Mouse (Mus musculus): ENCODE results near the gene Mia. TPM values are rescaled to one million over a fixed set of nuclear protein-coding genes. Genes with fewer than 3 reads are reported as not detected.

Mia gene
- polyA plus RNA-seq, 1 experiment from 2014 or later, result 4.4 TPM

DNA sequence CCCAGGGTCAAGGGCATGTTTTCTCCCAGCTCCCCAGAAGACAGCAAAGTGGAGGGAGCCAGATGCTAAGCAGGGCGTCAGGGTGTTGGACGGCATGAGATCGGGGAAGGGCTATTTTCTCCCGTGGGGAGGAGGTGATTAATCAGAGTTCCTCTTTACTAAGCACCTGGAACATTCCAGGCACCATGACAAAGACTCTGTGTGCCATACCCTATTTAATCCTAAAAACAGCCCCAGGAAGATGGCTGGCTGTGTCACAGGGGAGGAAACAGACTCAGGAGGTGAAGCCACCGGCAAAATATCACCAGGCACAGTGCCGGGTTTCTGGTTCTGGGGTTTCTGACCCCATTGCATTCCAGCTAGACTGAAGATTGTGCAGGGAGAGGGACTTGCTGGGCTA lies 41.0 kb upstream of the Mia start:
- Histone ChIP-seq H3K27me3 (ENCODE audit: control insufficient read depth, insufficient read depth, low read length) (no peaks in the 10 kb centered on the region), H3K27ac (replicated peaks; ENCODE audit: low read depth, low read length) (no peak overlapping the region), H3K4me2 (ENCODE audit: low read depth, low read length) (no peak overlapping the region), H3K4me1 (ENCODE audit: control insufficient read depth, insufficient read depth, low read length) (no peaks in the 10 kb centered on the region; the same call in 1 of the 2 replicates), H3K9me3 (replicated peaks; ENCODE audit: control insufficient read depth, low read length) (no peaks in the 10 kb centered on the region), H3K4me3 (ENCODE audit: low read depth, low read length) (no peak overlapping the region), H3K36me3 (replicated peaks; ENCODE audit: control insufficient read depth, insufficient read depth, low read depth, low read length) (no peaks in the 10 kb centered on the region), H3K9ac (replicated peaks; ENCODE audit: low read length) (no peak overlapping the region)
- WGBS, result 81% methylated on average over 6 of the region's 6 CpGs
- no peak for ATAC-seq (replicated peaks; ENCODE audit: insufficient number of reproducible peaks, low FRiP score, low TSS enrichment, low read depth)
- no peak for DNase-seq (ENCODE audit: low spot score)

DNA sequence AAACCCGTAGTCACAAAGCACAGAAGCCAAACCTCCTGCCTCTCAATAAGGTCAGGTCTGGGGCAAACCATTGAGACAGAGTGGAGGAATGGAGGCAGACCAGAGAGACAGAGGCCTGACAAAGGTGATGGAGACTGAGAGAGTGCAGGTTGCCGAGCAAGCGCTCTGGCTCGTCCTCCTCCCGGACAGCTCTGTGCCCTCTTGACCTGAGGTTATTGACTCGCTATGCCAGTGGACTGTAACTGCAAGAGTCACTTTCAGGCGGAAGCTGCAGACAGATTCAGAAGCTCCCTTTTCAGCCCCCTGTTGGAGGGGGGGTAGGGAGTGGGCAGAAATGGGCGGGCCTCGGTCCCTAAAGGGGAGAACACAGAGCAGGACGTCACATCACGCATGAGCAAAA lies 39.0 kb upstream of the Mia start:
- Histone ChIP-seq H3K9me3 (replicated peaks; ENCODE audit: control insufficient read depth, low read length) (no peaks in the 10 kb centered on the region), H3K4me2 (ENCODE audit: low read depth, low read length) (no peak overlapping the region), H3K9ac (replicated peaks; ENCODE audit: low read length) (no peak overlapping the region), H3K27ac (replicated peaks; ENCODE audit: low read depth, low read length) (no peak overlapping the region), H3K4me1 (ENCODE audit: control insufficient read depth, insufficient read depth, low read length) (no peaks in the 10 kb centered on the region), H3K27me3 (ENCODE audit: control insufficient read depth, insufficient read depth, low read length) (no peaks in the 10 kb centered on the region), H3K4me3 (ENCODE audit: low read depth, low read length) (no peak overlapping the region), H3K36me3 (replicated peaks; ENCODE audit: control insufficient read depth, insufficient read depth, low read depth, low read length) (no peaks in the 10 kb centered on the region)
- 71% methylated on average over 11 of the region's 11 CpGs for WGBS
- ATAC-seq (replicated peaks; ENCODE audit: insufficient number of reproducible peaks, low FRiP score, low TSS enrichment, low read depth), result no peak
- DNase-seq (ENCODE audit: low spot score), result no peak

DNA sequence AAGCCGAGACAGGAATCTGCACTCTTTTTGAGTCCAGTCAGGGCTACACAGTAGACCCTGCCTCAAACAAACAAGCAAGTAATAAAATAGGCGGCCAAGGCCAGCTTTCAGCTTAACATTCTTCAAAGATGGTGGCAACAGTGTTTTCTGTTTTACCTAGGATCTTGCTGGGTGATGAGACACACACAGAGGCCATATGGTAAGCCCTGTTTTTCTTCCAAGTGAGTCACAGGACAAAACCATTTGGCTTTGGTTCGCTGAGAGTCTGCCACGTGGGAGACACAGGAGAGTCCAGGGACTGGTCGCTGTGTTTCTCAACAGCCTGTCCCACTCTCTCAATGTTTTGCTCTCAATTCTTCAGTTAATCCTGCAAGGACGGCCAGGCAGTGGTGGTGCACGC lies 37.6 kb upstream of the Mia start:
- ATAC-seq (replicated peaks; ENCODE audit: insufficient number of reproducible peaks, low FRiP score, low TSS enrichment, low read depth), result no peak
- no peak overlapping the region for H3K9ac ChIP-seq (replicated peaks; ENCODE audit: low read length)
- no peaks in the 10 kb centered on the region for H3K9me3 ChIP-seq (replicated peaks; ENCODE audit: control insufficient read depth, low read length)
- no peak overlapping the region for H3K4me3 ChIP-seq (ENCODE audit: low read depth, low read length)
- H3K4me1 ChIP-seq (ENCODE audit: control insufficient read depth, insufficient read depth, low read length), result no peaks in the 10 kb centered on the region
- WGBS, result 85% methylated on average over 7 of the region's 7 CpGs
- no peak overlapping the region for H3K27ac ChIP-seq (replicated peaks; ENCODE audit: low read depth, low read length)
- no peak overlapping the region for H3K4me2 ChIP-seq (ENCODE audit: low read depth, low read length)
- no peaks in the 10 kb centered on the region for H3K27me3 ChIP-seq (ENCODE audit: control insufficient read depth, insufficient read depth, low read length)
- no peak for DNase-seq (ENCODE audit: low spot score)
- no peaks in the 10 kb centered on the region for H3K36me3 ChIP-seq (replicated peaks; ENCODE audit: control insufficient read depth, insufficient read depth, low read depth, low read length)

DNA sequence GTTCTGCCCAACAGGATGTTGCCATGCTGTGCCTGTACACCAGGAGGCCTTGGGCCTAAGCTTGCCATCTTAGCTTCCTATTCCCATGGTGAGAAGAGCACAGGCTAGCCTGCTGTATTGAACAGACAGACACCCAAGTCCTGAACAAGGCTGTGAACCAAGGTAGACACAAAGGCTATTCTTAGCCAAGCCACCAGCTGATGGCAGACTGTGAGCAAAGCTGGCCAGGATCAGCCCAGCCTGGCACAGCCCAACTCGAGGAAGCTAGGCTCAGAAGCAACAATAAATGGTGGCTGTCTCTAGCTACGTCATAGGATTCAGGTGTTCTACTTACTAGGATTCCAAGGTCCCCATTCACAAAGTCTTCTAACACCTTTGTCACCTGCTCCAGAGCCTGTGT lies 31.7 kb upstream of the Mia start:
- Histone ChIP-seq H3K36me3 (replicated peaks; ENCODE audit: control insufficient read depth, insufficient read depth, low read depth, low read length) (peaks cover under 1% of the 10 kb centered on the region), H3K4me3 (ENCODE audit: low read depth, low read length) (no peak overlapping the region), H3K4me2 (ENCODE audit: low read depth, low read length) (no peak overlapping the region), H3K27me3 (ENCODE audit: control insufficient read depth, insufficient read depth, low read length) (no peaks in the 10 kb centered on the region), H3K4me1 (ENCODE audit: control insufficient read depth, insufficient read depth, low read length) (no peaks in the 10 kb centered on the region), H3K9ac (replicated peaks; ENCODE audit: low read length) (no peak overlapping the region), H3K9me3 (replicated peaks; ENCODE audit: control insufficient read depth, low read length) (no peaks in the 10 kb centered on the region), H3K27ac (replicated peaks; ENCODE audit: low read depth, low read length) (no peak overlapping the region)
- DNase-seq (ENCODE audit: low spot score) (no peak), ATAC-seq (replicated peaks; ENCODE audit: insufficient number of reproducible peaks, low FRiP score, low TSS enrichment, low read depth) (no peak)
- 80% methylated on average over 2 of the region's 2 CpGs for WGBS

DNA sequence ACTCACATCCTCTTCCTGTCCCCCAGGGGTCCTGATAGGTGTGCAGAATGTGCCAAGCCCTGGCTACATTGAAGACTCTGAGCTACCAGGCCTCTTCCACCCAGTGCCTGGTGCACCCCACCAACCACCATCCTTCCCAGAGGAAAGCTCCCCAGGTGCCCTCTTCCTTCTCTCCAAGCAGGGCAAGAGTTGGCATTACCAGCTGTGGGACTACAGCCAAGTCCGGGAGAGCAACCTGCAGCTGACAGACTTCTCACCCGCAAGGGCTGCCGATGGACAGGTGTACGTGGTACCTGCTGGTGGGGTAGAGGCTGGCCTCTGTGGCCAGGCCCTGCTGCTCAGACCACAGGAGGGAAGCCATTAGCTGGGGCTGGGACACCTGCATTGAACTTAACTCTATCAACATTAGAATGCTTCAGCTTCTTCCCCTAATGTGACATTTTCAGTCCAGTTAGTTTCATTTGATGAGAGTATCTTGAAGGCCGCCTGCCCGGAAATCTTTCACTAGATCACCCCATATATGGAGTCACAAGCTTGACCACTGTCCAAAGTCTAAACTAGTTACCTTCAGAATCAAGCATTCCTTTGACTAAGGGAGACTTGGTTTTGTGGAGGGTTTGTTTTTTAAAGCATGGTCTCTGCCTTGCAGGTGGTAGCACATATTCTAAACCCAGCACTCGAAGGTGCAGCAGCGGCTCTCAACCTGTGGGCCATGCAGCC lies 22.9 kb upstream of the Mia start:
- 92% methylated on average over 8 of the region's 8 CpGs for WGBS
- no peak overlapping the region for H3K27ac ChIP-seq (replicated peaks; ENCODE audit: low read depth, low read length)
- ATAC-seq (replicated peaks; ENCODE audit: insufficient number of reproducible peaks, low FRiP score, low TSS enrichment, low read depth), result no peak
- no peaks in the 10 kb centered on the region for H3K27me3 ChIP-seq (ENCODE audit: control insufficient read depth, insufficient read depth, low read length)
- peaks cover 5% of the 10 kb centered on the region for H3K36me3 ChIP-seq (replicated peaks; ENCODE audit: control insufficient read depth, insufficient read depth, low read depth, low read length)
- no peak for DNase-seq (ENCODE audit: low spot score)
- H3K9me3 ChIP-seq (replicated peaks; ENCODE audit: control insufficient read depth, low read length), result no peaks in the 10 kb centered on the region
- no peaks in the 10 kb centered on the region for H3K4me1 ChIP-seq (ENCODE audit: control insufficient read depth, insufficient read depth, low read length)
- H3K4me2 ChIP-seq (ENCODE audit: low read depth, low read length), result no peak overlapping the region
- H3K4me3 ChIP-seq (ENCODE audit: low read depth, low read length), result no peak overlapping the region
- H3K9ac ChIP-seq (replicated peaks; ENCODE audit: low read length), result no peak overlapping the region

DNA sequence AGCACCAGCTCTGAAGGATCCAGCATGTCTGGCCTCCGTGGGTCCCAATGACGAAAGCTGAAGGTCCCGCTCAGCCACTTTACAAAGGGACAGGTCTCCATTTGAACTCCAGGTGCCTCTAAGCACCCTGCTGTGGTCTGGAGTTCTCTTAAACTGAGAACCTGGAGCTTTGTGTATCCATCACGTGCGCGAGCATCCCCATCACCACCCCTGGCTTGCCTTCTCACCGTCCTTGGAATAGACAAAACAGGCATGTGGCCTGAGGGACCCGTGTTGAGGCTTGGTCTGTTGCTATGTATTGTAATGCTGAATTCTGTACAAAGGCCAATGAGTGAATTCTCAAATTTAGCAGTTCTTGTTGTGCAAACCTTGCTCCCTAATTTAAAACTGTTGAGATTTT lies 17.8 kb upstream of the Mia start:
- no peaks in the 10 kb centered on the region; the same call in 1 of the 2 replicates for H3K36me3 ChIP-seq (replicated peaks; ENCODE audit: control insufficient read depth, insufficient read depth, low read depth, low read length)

DNA sequence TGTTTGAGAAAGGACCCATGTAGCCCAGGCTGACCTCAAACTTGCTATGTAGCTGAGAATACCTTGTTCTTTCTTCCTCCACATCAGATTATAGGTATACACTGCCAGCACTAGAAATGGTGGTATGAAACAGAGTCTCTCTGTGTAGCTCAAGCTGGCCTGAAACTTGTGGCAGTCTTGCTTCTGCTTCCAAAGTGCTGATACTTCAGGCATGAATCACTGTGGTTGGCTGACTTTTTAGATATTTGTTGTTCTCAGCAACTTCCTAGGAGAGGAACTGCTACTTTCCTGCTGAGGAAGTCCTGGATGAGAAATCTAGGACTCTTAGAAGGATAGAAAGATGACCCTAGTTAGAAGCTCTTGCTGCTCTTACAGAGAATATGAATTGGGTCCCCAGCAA lies 17.4 kb upstream of the Mia start:
- 0 out of 2 replicates have a peak, but pooled peaks cover 3% of the 10 kb centered on the region for H3K4me1 ChIP-seq (ENCODE audit: control insufficient read depth, insufficient read depth, low read length)
- no peaks in the 10 kb centered on the region for H3K9me3 ChIP-seq (replicated peaks; ENCODE audit: control insufficient read depth, low read length)
- no peak overlapping the region for H3K4me2 ChIP-seq (ENCODE audit: low read depth, low read length)
- H3K27ac ChIP-seq (replicated peaks; ENCODE audit: low read depth, low read length), result no peak overlapping the region
- DNase-seq (ENCODE audit: low spot score) (no peak), ATAC-seq (replicated peaks; ENCODE audit: insufficient number of reproducible peaks, low FRiP score, low TSS enrichment, low read depth) (no peak)
- H3K36me3 ChIP-seq (replicated peaks; ENCODE audit: control insufficient read depth, insufficient read depth, low read depth, low read length), result peaks cover 2% of the 10 kb centered on the region
- H3K9ac ChIP-seq (replicated peaks; ENCODE audit: low read length), result no peak overlapping the region
- H3K4me3 ChIP-seq (ENCODE audit: low read depth, low read length), result no peak overlapping the region
- no peaks in the 10 kb centered on the region for H3K27me3 ChIP-seq (ENCODE audit: control insufficient read depth, insufficient read depth, low read length)

More for the DNA sequence above, 17.8 kb upstream of the Mia start:
- 88% methylated on average over 8 of the region's 8 CpGs for WGBS
- Histone ChIP-seq H3K4me3 (ENCODE audit: low read depth, low read length) (no peak overlapping the region), H3K4me2 (ENCODE audit: low read depth, low read length) (no peak overlapping the region), H3K9ac (replicated peaks; ENCODE audit: low read length) (no peak overlapping the region), H3K4me1 (ENCODE audit: control insufficient read depth, insufficient read depth, low read length) (no peaks in the 10 kb centered on the region), H3K9me3 (replicated peaks; ENCODE audit: control insufficient read depth, low read length) (no peaks in the 10 kb centered on the region), H3K27ac (replicated peaks; ENCODE audit: low read depth, low read length) (no peak overlapping the region), H3K27me3 (ENCODE audit: control insufficient read depth, insufficient read depth, low read length) (no peaks in the 10 kb centered on the region)
- no peak for DNase-seq (ENCODE audit: low spot score)
- no peak for ATAC-seq (replicated peaks; ENCODE audit: insufficient number of reproducible peaks, low FRiP score, low TSS enrichment, low read depth)

DNA sequence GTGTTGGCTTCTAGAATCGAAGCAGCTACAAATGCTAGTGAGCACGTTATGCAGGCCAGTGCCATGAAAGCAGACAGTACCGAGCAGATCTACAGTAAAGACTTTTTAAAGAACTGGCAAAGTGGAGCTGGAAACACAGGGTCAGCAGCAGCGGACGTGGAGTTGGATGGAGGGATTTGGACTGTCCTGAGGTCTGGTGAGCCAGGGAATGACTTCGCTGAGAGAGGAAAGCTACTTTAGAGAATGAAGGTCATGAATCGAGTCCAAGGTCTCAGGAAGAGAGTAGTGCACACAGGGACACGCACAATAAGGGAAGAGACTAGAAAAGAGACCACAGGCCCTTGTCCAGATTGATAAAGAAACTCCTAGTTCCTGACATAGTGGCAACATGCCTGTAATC lies 16.7 kb upstream of the Mia start:
- Histone ChIP-seq H3K9me3 (replicated peaks; ENCODE audit: control insufficient read depth, low read length) (no peaks in the 10 kb centered on the region), H3K4me3 (ENCODE audit: low read depth, low read length) (no peak overlapping the region), H3K9ac (replicated peaks; ENCODE audit: low read length) (no peak overlapping the region), H3K36me3 (replicated peaks; ENCODE audit: control insufficient read depth, insufficient read depth, low read depth, low read length) (peaks cover 4% of the 10 kb centered on the region), H3K4me2 (ENCODE audit: low read depth, low read length) (no peak overlapping the region), H3K27me3 (ENCODE audit: control insufficient read depth, insufficient read depth, low read length) (no peaks in the 10 kb centered on the region), H3K4me1 (ENCODE audit: control insufficient read depth, insufficient read depth, low read length) (0 out of 2 replicates have a peak, but pooled peaks cover 3% of the 10 kb centered on the region), H3K27ac (replicated peaks; ENCODE audit: low read depth, low read length) (no peak overlapping the region)
- ATAC-seq (replicated peaks; ENCODE audit: insufficient number of reproducible peaks, low FRiP score, low TSS enrichment, low read depth), result no peak
- WGBS, result 91% methylated on average over 8 of the region's 8 CpGs
- no peak for DNase-seq (ENCODE audit: low spot score)
